Mouse (Mus musculus): ENCODE data around the gene Srebf2. TPM values are rescaled to one million over a fixed set of nuclear protein-coding genes. Genes with fewer than 3 reads are reported as not detected.

The Srebf2 gene
- polyA plus RNA-seq, 1 experiment from 2014 or later = 216 TPM

GRCm38 (mm10) chr15:82225769-82226168, 78.8 kb downstream of the Srebf2 start:
- no peak for ATAC-seq (replicated peaks; ENCODE audit: low FRiP score)
- peaks cover 12% of the 10 kb centered on the region for H3K27me3 ChIP-seq (ENCODE audit: control insufficient read depth, insufficient read depth, low read length)
- no peak for DNase-seq (ENCODE audit: low spot score)

GRCm38 (mm10) chr15:82229542-82230045, 82.6 kb downstream of the Srebf2 start:
- Histone ChIP-seq H3K27me3 (ENCODE audit: control insufficient read depth, insufficient read depth, low read length) (peaks cover 4% of the 10 kb centered on the region), H3K9me3 (ENCODE audit: control insufficient read depth, low read length) (no peaks in the 10 kb centered on the region)
- no peak for ATAC-seq (replicated peaks; ENCODE audit: low FRiP score)

More at GRCm38 (mm10) chr15:82225769-82226168, 78.8 kb downstream of the Srebf2 start:
- H3K4me2 ChIP-seq (ENCODE audit: low read depth, low read length, severe bottlenecking) = no peak overlapping the region
- H3K36me3 ChIP-seq (ENCODE audit: control insufficient read depth, insufficient read depth, low read length) = no peaks in the 10 kb centered on the region
- H3K4me1 ChIP-seq (replicated peaks; ENCODE audit: control insufficient read depth, insufficient read depth, low read length) = peaks cover 5% of the 10 kb centered on the region
- H3K9me3 ChIP-seq (ENCODE audit: control insufficient read depth, low read length) = no peaks in the 10 kb centered on the region
- H3K9ac ChIP-seq (ENCODE audit: low read length) = no peak overlapping the region
- no peak overlapping the region for H3K4me3 ChIP-seq (ENCODE audit: low read depth, low read length)
- WGBS = 91% methylated on average over 5 of the region's 5 CpGs
- no peak overlapping the region for H3K27ac ChIP-seq (ENCODE audit: low read depth, low read length)

GRCm38 (mm10) chr15:82230098-82230611, 83.2 kb downstream of the Srebf2 start:
- DNase-seq (ENCODE audit: low spot score) (peak; percentile 49), ATAC-seq (replicated peaks; ENCODE audit: low FRiP score) (no peak)
- H3K4me3 ChIP-seq (ENCODE audit: low read depth, low read length) = no peak overlapping the region
- no peaks in the 10 kb centered on the region for H3K36me3 ChIP-seq (ENCODE audit: control insufficient read depth, insufficient read depth, low read length)
- H3K27ac ChIP-seq (ENCODE audit: low read depth, low read length) = no peak overlapping the region
- H3K4me2 ChIP-seq (ENCODE audit: low read depth, low read length, severe bottlenecking) = no peak overlapping the region
- no peaks in the 10 kb centered on the region for H3K9me3 ChIP-seq (ENCODE audit: control insufficient read depth, low read length)
- no peaks in the 10 kb centered on the region for H3K27me3 ChIP-seq (ENCODE audit: control insufficient read depth, insufficient read depth, low read length)
- 62% methylated on average over 6 of the region's 6 CpGs for WGBS
- no peak overlapping the region for H3K9ac ChIP-seq (ENCODE audit: low read length)
- no peaks in the 10 kb centered on the region for H3K4me1 ChIP-seq (replicated peaks; ENCODE audit: control insufficient read depth, insufficient read depth, low read length)

More at GRCm38 (mm10) chr15:82229542-82230045, 82.6 kb downstream of the Srebf2 start:
- no peak overlapping the region for H3K4me2 ChIP-seq (ENCODE audit: low read depth, low read length, severe bottlenecking)
- WGBS = 36% methylated on average over 11 of the region's 11 CpGs
- no peak overlapping the region for H3K9ac ChIP-seq (ENCODE audit: low read length)
- H3K4me1 ChIP-seq (replicated peaks; ENCODE audit: control insufficient read depth, insufficient read depth, low read length) = no peaks in the 10 kb centered on the region; the same call in 1 of the 2 replicates
- DNase-seq (ENCODE audit: low spot score) = no peak
- no peak overlapping the region for H3K27ac ChIP-seq (ENCODE audit: low read depth, low read length)
- H3K4me3 ChIP-seq (ENCODE audit: low read depth, low read length) = no peak overlapping the region
- H3K36me3 ChIP-seq (ENCODE audit: control insufficient read depth, insufficient read depth, low read length) = no peaks in the 10 kb centered on the region

GRCm38 (mm10) chr15:82231100-82231499, 84.1 kb downstream of the Srebf2 start:
- DNase-seq (ENCODE audit: low spot score) (no peak), ATAC-seq (replicated peaks; ENCODE audit: low FRiP score) (no peak)
- Histone ChIP-seq H3K36me3 (ENCODE audit: control insufficient read depth, insufficient read depth, low read length) (no peaks in the 10 kb centered on the region), H3K4me3 (ENCODE audit: low read depth, low read length) (no peak overlapping the region), H3K4me2 (ENCODE audit: low read depth, low read length, severe bottlenecking) (no peak overlapping the region), H3K27ac (ENCODE audit: low read depth, low read length) (no peak overlapping the region), H3K9me3 (ENCODE audit: control insufficient read depth, low read length) (no peaks in the 10 kb centered on the region), H3K4me1 (replicated peaks; ENCODE audit: control insufficient read depth, insufficient read depth, low read length) (no peaks in the 10 kb centered on the region), H3K27me3 (ENCODE audit: control insufficient read depth, insufficient read depth, low read length) (no peaks in the 10 kb centered on the region), H3K9ac (ENCODE audit: low read length) (no peak overlapping the region)
- 82% methylated on average over 4 of the region's 4 CpGs for WGBS

GRCm38 (mm10) chr15:82231591-82232378, 84.8 kb downstream of the Srebf2 start:
- no peak overlapping the region for H3K27ac ChIP-seq (ENCODE audit: low read depth, low read length)
- no peaks in the 10 kb centered on the region for H3K27me3 ChIP-seq (ENCODE audit: control insufficient read depth, insufficient read depth, low read length)
- no peak overlapping the region for H3K9ac ChIP-seq (ENCODE audit: low read length)
- ATAC-seq (replicated peaks; ENCODE audit: low FRiP score) (no peak), DNase-seq (ENCODE audit: low spot score) (peak; percentile 45)
- no peak overlapping the region for H3K4me3 ChIP-seq (ENCODE audit: low read depth, low read length)
- no peak overlapping the region for H3K4me2 ChIP-seq (ENCODE audit: low read depth, low read length, severe bottlenecking)
- no peaks in the 10 kb centered on the region for H3K9me3 ChIP-seq (ENCODE audit: control insufficient read depth, low read length)
- WGBS = 67% methylated on average over 11 of the region's 11 CpGs
- H3K4me1 ChIP-seq (replicated peaks; ENCODE audit: control insufficient read depth, insufficient read depth, low read length) = no peaks in the 10 kb centered on the region
- H3K36me3 ChIP-seq (ENCODE audit: control insufficient read depth, insufficient read depth, low read length) = no peaks in the 10 kb centered on the region

- ATAC-seq (replicated peaks; ENCODE audit: low FRiP score) = no peak
- DNase-seq (ENCODE audit: low spot score) = no peak
- H3K36me3 ChIP-seq (ENCODE audit: control insufficient read depth, insufficient read depth, low read length) = no peaks in the 10 kb centered on the region
- WGBS = 80% methylated on average over 4 of the region's 4 CpGs
- H3K9me3 ChIP-seq (ENCODE audit: control insufficient read depth, low read length) = no peaks in the 10 kb centered on the region
- no peak overlapping the region for H3K9ac ChIP-seq (ENCODE audit: low read length)
- no peak overlapping the region for H3K4me2 ChIP-seq (ENCODE audit: low read depth, low read length, severe bottlenecking)
- no peaks in the 10 kb centered on the region for H3K27me3 ChIP-seq (ENCODE audit: control insufficient read depth, insufficient read depth, low read length)
- no peak overlapping the region for H3K27ac ChIP-seq (ENCODE audit: low read depth, low read length)
- H3K4me3 ChIP-seq (ENCODE audit: low read depth, low read length) = no peak overlapping the region
- H3K4me1 ChIP-seq (replicated peaks; ENCODE audit: control insufficient read depth, insufficient read depth, low read length) = no peaks in the 10 kb centered on the region
Observed at GRCm38 (mm10) chr15:82232651-82233050, 85.7 kb downstream of the Srebf2 start.

GRCm38 (mm10) chr15:82235661-82236060, 88.7 kb downstream of the Srebf2 start:
- Histone ChIP-seq H3K27me3 (ENCODE audit: control insufficient read depth, insufficient read depth, low read length) (no peaks in the 10 kb centered on the region), H3K4me3 (ENCODE audit: low read depth, low read length) (no peak overlapping the region), H3K4me1 (replicated peaks; ENCODE audit: control insufficient read depth, insufficient read depth, low read length) (no peaks in the 10 kb centered on the region), H3K4me2 (ENCODE audit: low read depth, low read length, severe bottlenecking) (no peak overlapping the region), H3K9ac (ENCODE audit: low read length) (no peak overlapping the region), H3K36me3 (ENCODE audit: control insufficient read depth, insufficient read depth, low read length) (0 out of 2 replicates have a peak, but pooled peaks cover 2% of the 10 kb centered on the region), H3K27ac (ENCODE audit: low read depth, low read length) (no peak overlapping the region), H3K9me3 (ENCODE audit: control insufficient read depth, low read length) (no peaks in the 10 kb centered on the region)
- ATAC-seq (replicated peaks; ENCODE audit: low FRiP score) = peak; percentile 30; the same call in 1 of the 2 replicates
- DNase-seq (ENCODE audit: low spot score) = no peak
- WGBS = 79% methylated on average over 10 of the region's 10 CpGs

GRCm38 (mm10) chr15:82236565-82236964, 89.6 kb downstream of the Srebf2 start:
- peaks cover 2% of the 10 kb centered on the region; the same call in 1 of the 2 replicates for H3K36me3 ChIP-seq (ENCODE audit: control insufficient read depth, insufficient read depth, low read length)
- no peaks in the 10 kb centered on the region for H3K4me1 ChIP-seq (replicated peaks; ENCODE audit: control insufficient read depth, insufficient read depth, low read length)
- H3K4me2 ChIP-seq (ENCODE audit: low read depth, low read length, severe bottlenecking) = no peak overlapping the region
- H3K4me3 ChIP-seq (ENCODE audit: low read depth, low read length) = no peak overlapping the region
- H3K27ac ChIP-seq (ENCODE audit: low read depth, low read length) = no peak overlapping the region
- ATAC-seq (replicated peaks; ENCODE audit: low FRiP score) = peak; percentile 76
- no peaks in the 10 kb centered on the region for H3K9me3 ChIP-seq (ENCODE audit: control insufficient read depth, low read length)
- no peak overlapping the region for H3K9ac ChIP-seq (ENCODE audit: low read length)
- DNase-seq (ENCODE audit: low spot score) = peak; percentile 88
- WGBS = 16% methylated on average over 5 of the region's 5 CpGs
- no peaks in the 10 kb centered on the region for H3K27me3 ChIP-seq (ENCODE audit: control insufficient read depth, insufficient read depth, low read length)

Measured in forebrain, embryonic 11.5 days (tissue).